Mouse (Mus musculus) hindbrain, embryonic 10.5 days (tissue): ENCODE measurements around the gene Pck2. TPM values are rescaled to one million over a fixed set of nuclear protein-coding genes. Genes with fewer than 3 reads are reported as not detected.
A peak's percentile ranks its signal among the peaks of the same experiment; 100 is the strongest.

Experiments used
- DNase-seq: peaks from one replicate; pipeline ENCODE4 v3.0.0-alpha.2; 2017; ENCODE audit warnings: low spot score
- H3K27ac ChIP-seq: fragments of 300-500 bp; sonication (generic); 2 replicates; pipeline ENCODE4 v1.5.1; 2016; ENCODE audit warnings: mild to moderate bottlenecking, moderate library complexity
- H3K27me3 ChIP-seq: fragments of 300-500 bp; sonication (generic); 2 replicates; pipeline ENCODE4 v1.6.1; 2016; ENCODE audit warnings: mild to moderate bottlenecking; ENCODE audit not compliant: poor library complexity, insufficient read depth, severe bottlenecking
- H3K36me3 ChIP-seq: fragments of 300-500 bp; sonication (generic); 2 replicates; pipeline ENCODE4 v1.6.1; 2016; ENCODE audit warnings: mild to moderate bottlenecking, moderate library complexity
- H3K4me1 ChIP-seq: fragments of 300-500 bp; sonication (generic); replicated peaks from 2 replicates; pipeline ENCODE4 v1.6.1; 2016; ENCODE audit warnings: mild to moderate bottlenecking
- H3K4me3 ChIP-seq: fragments of 300-500 bp; sonication (generic); 2 replicates; pipeline ENCODE4 v1.5.1; 2016; ENCODE audit warnings: mild to moderate bottlenecking, moderate library complexity
- H3K9me3 ChIP-seq: fragments of 300-500 bp; sonication (generic); 2 replicates; pipeline ENCODE4 v1.6.1; 2016; ENCODE audit warnings: mild to moderate bottlenecking, moderate library complexity
- WGBS: fragments of 180-500 bp; shearing (Covaris S2); methylation state at CpG from one replicate; pipeline ENCODE4 v1.1.7; 2016; 5-methylcytosine and 5-hydroxymethylcytosine counted together
- polyA plus RNA-seq: library from polyadenylated mRNA; unstranded; fragments of >200 nt; fragmentation: Nextera tagmentation; extraction: Ambion mirVana; gene quantifications from 2 replicates; pipeline ENCODE4 v1.2.1, GENCODE M21; 2016

Pck2 gene
- polyA plus RNA-seq, 1 experiment from 2014 or later, result 18.5 TPM

DNA sequence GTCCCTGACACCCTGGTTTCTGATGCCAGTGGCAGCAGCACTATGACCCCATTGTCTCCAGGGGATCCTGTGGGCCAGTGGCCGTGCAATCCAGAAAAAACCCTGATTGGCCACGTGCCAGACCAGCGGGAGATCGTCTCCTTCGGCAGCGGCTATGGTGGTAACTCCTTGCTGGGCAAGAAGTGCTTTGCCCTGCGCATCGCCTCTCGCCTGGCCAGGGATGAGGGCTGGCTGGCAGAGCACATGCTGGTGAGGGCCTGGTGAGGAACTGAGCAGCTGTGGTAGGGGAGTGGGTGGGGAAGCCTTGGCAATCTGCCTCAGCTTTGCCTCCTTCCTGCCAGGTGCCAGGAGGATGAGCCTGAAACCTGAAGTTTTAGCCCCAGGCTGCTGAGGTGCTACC is 4.3 kb downstream of the Pck2 start:
- Histone ChIP-seq H3K9me3 (no peaks in the 10 kb centered on the region), H3K27ac (no peak overlapping the region), H3K27me3 (no peaks in the 10 kb centered on the region), H3K4me3 (no peak overlapping the region), H3K4me1 (peaks cover 22% of the 10 kb centered on the region), H3K36me3 (peaks cover 52% of the 10 kb centered on the region)
- WGBS, result 93% methylated on average over 9 of the region's 9 CpGs
- DNase-seq, result no peak

DNA sequence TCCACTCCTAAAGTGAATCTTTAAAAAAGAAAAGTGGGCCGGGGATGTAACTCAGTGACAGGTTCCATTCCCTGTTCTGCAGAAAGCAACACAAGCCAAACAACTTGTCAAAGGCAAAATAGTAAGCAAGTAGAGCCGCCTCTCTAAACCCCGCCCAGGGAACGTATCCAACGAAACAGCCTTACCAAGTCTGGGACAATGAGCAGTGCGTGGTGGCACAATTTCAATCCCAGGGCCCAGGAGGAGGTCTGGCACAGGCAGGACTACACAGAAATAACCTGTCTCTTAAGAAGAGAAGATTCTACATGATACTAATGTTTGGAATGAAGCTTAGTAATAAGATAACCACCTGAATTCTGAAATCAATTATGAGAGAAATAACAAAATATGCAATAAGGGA is 10.1 kb downstream of the Pck2 start:
- no peak for DNase-seq
- Histone ChIP-seq H3K4me3 (no peak overlapping the region), H3K36me3 (peaks cover 44% of the 10 kb centered on the region), H3K4me1 (no peaks in the 10 kb centered on the region), H3K27ac (no peak overlapping the region), H3K9me3 (no peaks in the 10 kb centered on the region), H3K27me3 (no peaks in the 10 kb centered on the region)
- 90% methylated on average over 6 of the region's 6 CpGs for WGBS

DNA sequence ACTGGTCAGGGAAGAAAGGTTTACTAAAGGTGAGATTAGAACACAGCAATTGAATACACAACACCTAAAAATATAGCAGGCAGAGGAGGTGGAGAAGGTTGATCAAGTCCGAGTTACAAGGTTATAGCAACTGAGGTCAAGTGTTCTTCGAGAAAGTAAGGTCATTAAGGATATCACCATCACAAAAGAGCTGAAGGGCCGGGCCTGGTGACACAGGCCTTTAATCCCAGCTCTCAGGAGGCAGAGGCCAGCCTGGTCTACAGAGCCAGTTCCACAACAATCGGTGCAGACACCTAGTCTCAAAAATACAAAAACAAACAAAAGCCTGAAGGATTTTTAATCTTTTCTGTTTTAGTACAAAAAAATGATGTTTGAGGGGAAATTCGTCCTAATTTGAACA is 11.3 kb downstream of the Pck2 start:
- no peak overlapping the region for H3K4me3 ChIP-seq
- no peak for DNase-seq
- H3K27me3 ChIP-seq, result no peaks in the 10 kb centered on the region
- H3K36me3 ChIP-seq, result peaks cover 32% of the 10 kb centered on the region
- no peaks in the 10 kb centered on the region for H3K9me3 ChIP-seq
- no peak overlapping the region for H3K27ac ChIP-seq
- no peaks in the 10 kb centered on the region for H3K4me1 ChIP-seq
- 70% methylated on average over 5 of the region's 5 CpGs for WGBS

DNA sequence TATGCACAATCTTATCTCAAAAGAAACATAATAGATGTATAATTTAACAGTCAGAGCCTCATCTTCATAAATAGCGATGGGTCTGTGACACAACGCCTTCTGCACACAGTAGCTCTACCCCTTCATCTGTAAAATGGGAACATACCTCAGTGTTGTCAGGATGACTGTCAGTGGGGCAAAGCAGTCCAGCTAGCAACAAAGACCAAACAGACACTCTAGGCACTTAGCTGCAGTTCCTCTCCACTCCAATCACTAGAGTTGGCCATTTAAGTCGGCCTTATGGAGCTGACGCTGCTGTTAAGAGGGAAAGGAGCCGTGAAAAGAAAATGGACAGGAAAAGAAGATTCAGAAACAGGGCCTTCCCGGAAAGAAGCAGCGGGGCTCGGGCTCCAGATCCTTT is 11.7 kb downstream of the Pck2 start:
- H3K27ac ChIP-seq, result no peak overlapping the region
- DNase-seq, result no peak
- no peak overlapping the region for H3K4me3 ChIP-seq
- H3K4me1 ChIP-seq, result peaks cover under 1% of the 10 kb centered on the region; the same call in 1 of the 2 replicates
- no peaks in the 10 kb centered on the region for H3K27me3 ChIP-seq
- peaks cover 29% of the 10 kb centered on the region for H3K36me3 ChIP-seq
- WGBS, result 92% methylated on average over 8 of the region's 8 CpGs
- no peaks in the 10 kb centered on the region for H3K9me3 ChIP-seq

DNA sequence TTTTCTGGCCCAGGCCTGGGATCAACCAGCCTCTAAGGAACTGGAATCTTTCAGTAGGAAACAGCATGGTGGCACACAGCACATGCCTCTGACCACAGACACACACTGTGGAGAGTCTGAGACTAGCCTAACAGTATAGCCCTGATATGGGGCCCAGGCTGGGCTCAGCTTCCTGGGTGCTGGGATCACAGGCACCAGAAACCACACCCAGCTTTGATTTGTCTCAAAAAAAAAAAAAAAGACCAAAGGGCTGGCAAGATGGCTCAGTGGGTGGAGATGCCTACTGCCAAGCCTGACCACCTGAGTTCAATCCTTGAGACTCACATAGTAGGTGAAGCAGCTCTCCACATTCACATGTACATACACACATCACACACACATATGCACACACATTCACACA is 14.6 kb downstream of the Pck2 start:
- Histone ChIP-seq H3K4me3 (no peak overlapping the region), H3K36me3 (0 out of 2 replicates have a peak, but pooled peaks cover 2% of the 10 kb centered on the region), H3K27me3 (no peaks in the 10 kb centered on the region), H3K9me3 (no peaks in the 10 kb centered on the region), H3K4me1 (peaks cover 8% of the 10 kb centered on the region; the same call in 1 of the 2 replicates), H3K27ac (no peak overlapping the region)
- DNase-seq, result no peak

DNA sequence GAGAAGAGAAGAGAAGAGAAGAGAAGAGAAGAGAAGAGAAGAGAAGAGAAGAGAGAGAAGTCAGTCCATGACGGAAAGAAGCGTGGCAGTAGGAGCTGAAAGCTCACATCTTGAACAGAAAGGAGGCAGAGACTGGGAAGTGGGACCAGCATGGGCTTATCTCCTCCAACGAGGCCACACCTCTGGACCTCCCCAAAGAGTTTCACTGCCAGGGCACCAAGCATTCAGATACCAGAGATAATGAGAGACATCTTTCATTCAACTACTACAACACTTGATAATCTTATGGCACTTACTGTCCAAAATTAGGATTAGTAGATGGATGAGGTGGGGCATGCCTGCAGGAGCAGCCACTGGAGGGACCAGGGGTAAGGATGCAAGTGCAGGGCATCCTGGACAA is 15.7 kb downstream of the Pck2 start:
- 86% methylated on average over 3 of the region's 3 CpGs for WGBS
- Histone ChIP-seq H3K36me3 (no peaks in the 10 kb centered on the region), H3K27ac (no peak overlapping the region), H3K4me1 (peaks cover 8% of the 10 kb centered on the region; the same call in 1 of the 2 replicates), H3K27me3 (no peaks in the 10 kb centered on the region), H3K4me3 (no peak overlapping the region), H3K9me3 (no peaks in the 10 kb centered on the region)
- DNase-seq, result no peak

DNA sequence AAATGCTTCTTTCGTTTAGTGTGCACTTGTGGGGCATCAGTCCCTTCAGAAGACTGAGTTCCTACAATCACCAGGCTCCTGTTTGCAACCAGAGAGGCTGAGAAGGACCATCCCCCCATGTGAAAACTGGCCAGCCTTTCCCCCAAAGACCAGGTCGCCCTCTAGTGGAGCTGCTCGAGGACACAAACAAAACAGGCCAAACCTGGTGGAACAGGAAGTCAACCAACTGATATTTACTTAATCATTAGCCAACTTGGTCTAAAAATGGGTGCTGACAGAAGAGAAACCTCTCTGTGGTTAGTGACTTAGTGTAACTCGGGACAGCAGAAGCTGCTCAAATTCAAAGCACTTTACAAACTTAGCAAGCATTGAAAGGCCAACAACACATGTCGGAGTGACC is 16.9 kb downstream of the Pck2 start:
- H3K27me3 ChIP-seq, result no peaks in the 10 kb centered on the region
- no peak overlapping the region for H3K27ac ChIP-seq
- no peak overlapping the region for H3K4me3 ChIP-seq
- 28% methylated on average over 5 of the region's 5 CpGs for WGBS
- no peaks in the 10 kb centered on the region for H3K36me3 ChIP-seq
- no peaks in the 10 kb centered on the region for H3K9me3 ChIP-seq
- H3K4me1 ChIP-seq, result peaks cover 20% of the 10 kb centered on the region
- peak; percentile 68 for DNase-seq

DNA sequence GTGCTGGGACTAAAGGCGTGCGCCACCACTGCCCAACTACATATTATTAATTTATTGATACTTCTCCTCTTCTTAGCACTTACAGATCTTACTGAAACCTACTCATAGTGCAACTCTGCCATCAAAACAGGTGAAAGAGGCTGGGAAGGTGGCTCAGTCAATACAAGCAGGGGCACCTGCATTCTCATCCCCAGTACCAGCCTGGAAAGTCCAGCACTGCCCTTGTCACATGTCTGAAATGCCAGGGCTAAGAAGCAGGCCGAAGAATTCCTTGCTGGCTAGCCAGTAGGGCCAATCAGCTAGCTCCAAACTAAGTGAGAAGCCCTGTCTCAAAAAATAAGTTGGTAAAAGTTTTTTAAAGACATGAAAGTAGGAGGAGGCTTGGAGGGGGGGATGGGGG is 17.5 kb downstream of the Pck2 start:
- peaks cover 20% of the 10 kb centered on the region for H3K4me1 ChIP-seq
- no peak overlapping the region for H3K27ac ChIP-seq
- WGBS, result 90% methylated on average over 3 of the region's 3 CpGs
- H3K27me3 ChIP-seq, result no peaks in the 10 kb centered on the region
- DNase-seq, result no peak
- H3K9me3 ChIP-seq, result no peaks in the 10 kb centered on the region
- no peaks in the 10 kb centered on the region for H3K36me3 ChIP-seq
- no peak overlapping the region for H3K4me3 ChIP-seq

DNA sequence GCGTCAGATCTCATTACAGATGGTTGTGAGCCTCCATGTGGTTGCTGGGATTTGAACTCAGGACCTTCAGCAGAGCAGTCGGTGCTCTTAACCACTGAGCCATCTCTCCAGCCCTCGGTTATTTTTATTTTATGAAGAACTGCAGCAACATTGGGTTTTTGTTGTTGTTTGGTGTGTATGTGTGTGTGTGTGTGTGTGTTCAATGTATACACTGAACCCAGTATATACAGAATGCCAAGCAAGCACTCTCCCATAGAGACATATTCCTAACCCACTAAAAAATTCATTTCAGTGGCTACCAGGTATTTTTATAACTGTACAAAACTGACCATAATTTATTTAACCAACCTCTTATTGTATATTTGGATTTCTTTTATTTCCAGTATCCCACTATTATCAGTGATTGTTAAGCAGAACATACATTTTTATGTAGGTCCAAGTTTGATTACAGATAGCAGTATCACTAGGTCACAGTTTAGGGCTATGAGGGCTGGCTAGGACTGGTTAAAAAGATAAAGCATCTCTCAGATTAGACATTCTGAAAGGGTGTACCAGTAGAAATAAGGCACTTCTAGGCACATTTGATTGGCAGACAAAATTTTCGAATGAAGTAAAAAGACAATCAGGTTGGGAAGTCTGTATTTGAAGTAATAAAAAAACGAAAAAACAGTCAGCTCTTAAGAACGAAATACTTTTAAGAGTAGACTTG is 18.8 kb downstream of the Pck2 start:
- DNase-seq, result no peak
- peak overlapping the region; percentile 95 for H3K27ac ChIP-seq
- 60% methylated on average over 6 of the region's 6 CpGs for whole genome bisulfite sequencing

DNA sequence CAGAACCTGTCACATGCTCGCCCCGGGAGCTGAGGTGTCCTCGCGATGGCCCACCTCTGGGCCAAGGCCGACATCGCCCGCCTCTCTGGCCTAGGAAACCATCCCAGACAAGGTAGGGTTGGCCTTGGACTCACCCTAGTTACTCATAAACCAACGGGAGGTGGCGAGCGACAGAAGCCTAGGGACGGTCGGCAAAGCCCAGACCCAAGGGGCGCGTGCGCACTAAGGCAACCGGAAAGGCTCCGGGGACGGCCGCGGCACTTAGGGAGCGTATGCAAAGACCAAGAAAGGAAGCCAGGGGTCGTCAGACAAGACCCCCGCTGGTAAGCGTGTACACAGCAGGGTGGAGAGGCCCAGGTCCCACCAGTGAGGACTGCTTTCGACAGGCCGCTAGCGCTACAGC is 19.7 kb downstream of the Pck2 start, which contains the start of gene Dcaf11:
Dcaf11 (plus strand) TSS at position 208 of the 403 bp plus-strand sequence.
- H3K4me1 ChIP-seq, result peaks cover 20% of the 10 kb centered on the region
- peak; percentile 93 for DNase-seq
- no peaks in the 10 kb centered on the region for H3K27me3 ChIP-seq
- H3K36me3 ChIP-seq, result peaks cover 18% of the 10 kb centered on the region
- H3K27ac ChIP-seq, result peak within 1 kb of the TSS; percentile 95
- under 1% methylated on average over 27 of the region's 27 CpGs for WGBS
- H3K4me3 ChIP-seq, result peak within 1 kb of the TSS; percentile 67
- no peaks in the 10 kb centered on the region for H3K9me3 ChIP-seq

More for the DNA sequence above, 18.8 kb downstream of the Pck2 start:
- H3K27me3 ChIP-seq, result no peaks in the 10 kb centered on the region
- H3K4me3 ChIP-seq, result peak overlapping the region; percentile 67
- H3K36me3 ChIP-seq, result peaks cover 9% of the 10 kb centered on the region
- H3K9me3 ChIP-seq, result no peaks in the 10 kb centered on the region
- H3K4me1 ChIP-seq, result peaks cover 20% of the 10 kb centered on the region

DNA sequence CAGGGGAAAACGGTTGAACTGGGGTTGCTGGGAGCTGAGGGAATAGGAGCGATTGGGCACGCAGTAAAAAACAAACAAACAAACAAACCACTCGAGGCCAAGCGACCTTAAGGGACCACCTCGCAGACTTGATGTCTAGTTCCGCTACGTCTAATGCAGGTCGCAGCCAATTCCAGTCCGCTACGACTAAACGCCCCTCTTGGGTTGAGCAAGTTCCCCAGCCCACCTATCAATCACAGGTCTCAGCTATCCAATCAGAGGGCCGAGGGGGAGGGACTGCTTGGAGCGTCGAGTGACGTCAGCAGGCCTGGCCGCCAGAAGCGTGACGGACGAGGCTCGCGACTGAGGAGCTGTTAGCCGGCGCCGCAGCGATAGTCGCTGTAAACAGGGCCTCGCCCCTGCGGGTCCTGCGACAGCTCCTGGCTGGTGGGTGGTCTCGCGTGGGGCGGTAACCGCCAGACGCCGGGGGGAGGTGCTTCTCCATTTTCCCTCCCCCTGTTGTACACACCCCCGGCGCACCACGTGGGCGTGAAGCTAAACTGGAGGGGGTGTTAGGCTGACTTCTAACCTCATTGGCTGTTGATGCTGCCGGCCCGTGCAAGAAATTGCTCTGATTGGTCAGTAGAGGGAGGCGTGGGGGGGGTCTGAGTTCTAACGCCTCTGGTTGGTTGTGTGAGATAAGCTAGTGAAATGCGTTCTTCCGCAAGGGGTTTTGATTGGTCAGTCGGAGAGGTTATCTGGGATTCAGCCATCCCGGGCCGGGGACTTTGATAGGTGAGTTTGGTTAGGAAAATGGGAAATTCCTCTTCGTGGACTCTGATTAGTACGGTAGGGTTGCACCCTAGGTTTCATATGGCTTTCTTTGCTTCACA is 20.4 kb downstream of the Pck2 start, which contains the start of gene A730061H03Rik:
A730061H03Rik (minus strand) TSS at position 205 of the 872 bp plus-strand sequence.
- peak; percentile 98 for DNase-seq
- Histone ChIP-seq H3K4me3 (peak within 1 kb of the TSS; percentile 67), H3K27ac (peak within 1 kb of the TSS; percentile 95), H3K27me3 (no peaks in the 10 kb centered on the region), H3K9me3 (no peaks in the 10 kb centered on the region), H3K36me3 (peaks cover 24% of the 10 kb centered on the region), H3K4me1 (peaks cover 20% of the 10 kb centered on the region)
- under 1% methylated on average over 51 of the region's 51 CpGs for WGBS

DNA sequence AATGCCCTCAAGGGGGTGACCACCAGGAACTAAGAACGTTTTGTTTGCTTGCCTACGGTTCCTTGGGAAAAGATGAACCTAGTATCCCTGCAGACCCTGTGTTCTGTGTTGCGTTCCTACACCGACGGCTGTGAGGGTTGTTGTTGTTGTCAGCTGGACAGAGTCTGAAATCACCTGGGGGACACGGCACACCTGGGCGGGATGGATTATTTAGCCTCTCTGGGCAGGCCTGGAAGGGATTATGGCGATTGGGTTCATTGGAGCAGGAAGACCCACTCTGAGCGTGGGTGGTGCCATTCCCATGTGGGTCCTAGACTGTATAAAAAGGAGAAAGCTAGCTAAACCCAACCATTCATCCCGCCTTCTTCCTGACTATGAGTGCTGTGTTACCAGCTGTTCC is 21.8 kb downstream of the Pck2 start:
- no peaks in the 10 kb centered on the region for H3K27me3 ChIP-seq
- H3K27ac ChIP-seq, result no peak overlapping the region
- peaks cover 19% of the 10 kb centered on the region for H3K4me1 ChIP-seq
- 86% methylated on average over 10 of the region's 10 CpGs for WGBS
- DNase-seq, result no peak
- H3K4me3 ChIP-seq, result peak overlapping the region; percentile 13; the same call in 1 of the 2 replicates
- H3K36me3 ChIP-seq, result peaks cover 39% of the 10 kb centered on the region
- H3K9me3 ChIP-seq, result no peaks in the 10 kb centered on the region

DNA sequence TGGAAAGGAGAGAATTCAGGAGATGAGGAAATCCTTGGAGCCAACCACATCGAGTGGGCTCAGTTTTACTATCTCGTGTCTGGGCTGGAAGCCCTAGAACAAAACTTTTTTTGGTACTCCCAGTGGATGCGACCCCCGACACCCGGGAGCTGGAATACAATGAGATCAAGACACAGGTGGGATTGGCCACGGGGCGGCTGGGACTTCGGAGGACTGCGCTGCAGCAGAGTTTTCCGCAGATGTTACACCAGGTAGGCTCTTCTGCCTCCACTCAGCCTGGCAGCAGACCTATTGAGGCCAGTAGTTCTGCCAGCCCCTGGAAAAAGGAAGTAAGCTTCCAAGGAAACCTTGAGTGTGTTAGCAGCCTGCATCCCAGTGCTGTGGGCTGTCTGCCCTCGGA is 23.2 kb downstream of the Pck2 start:
- peaks cover 17% of the 10 kb centered on the region for H3K4me1 ChIP-seq
- no peak overlapping the region for H3K27ac ChIP-seq
- H3K27me3 ChIP-seq, result no peaks in the 10 kb centered on the region
- 90% methylated on average over 11 of the region's 11 CpGs for WGBS
- no peak for DNase-seq
- H3K36me3 ChIP-seq, result peaks cover 52% of the 10 kb centered on the region
- H3K9me3 ChIP-seq, result no peaks in the 10 kb centered on the region
- no peak overlapping the region for H3K4me3 ChIP-seq
